Mouse (Mus musculus) regulatory T cell (primary cell): Measurements from ENCODE around the gene Kdm4b.

Source experiments
- in situ Hi-C: fragments of 300-600 bp; cut with MboI, MseI; formaldehyde crosslinking; loops from one replicate; pipeline ENCODE4 v1.15.1; 2025; ENCODE audit warnings: high pct_unique_total_duplicates

Gene Kdm4b

GRCm38 (mm10) chr17:56300186-56300585 is 25.7 kb upstream of the Kdm4b start, which contains the start of gene Arrdc5:
Gene Arrdc5 (minus strand): TSS chr17:56300286.
- in situ Hi-C loops: no loop called here

DNA sequence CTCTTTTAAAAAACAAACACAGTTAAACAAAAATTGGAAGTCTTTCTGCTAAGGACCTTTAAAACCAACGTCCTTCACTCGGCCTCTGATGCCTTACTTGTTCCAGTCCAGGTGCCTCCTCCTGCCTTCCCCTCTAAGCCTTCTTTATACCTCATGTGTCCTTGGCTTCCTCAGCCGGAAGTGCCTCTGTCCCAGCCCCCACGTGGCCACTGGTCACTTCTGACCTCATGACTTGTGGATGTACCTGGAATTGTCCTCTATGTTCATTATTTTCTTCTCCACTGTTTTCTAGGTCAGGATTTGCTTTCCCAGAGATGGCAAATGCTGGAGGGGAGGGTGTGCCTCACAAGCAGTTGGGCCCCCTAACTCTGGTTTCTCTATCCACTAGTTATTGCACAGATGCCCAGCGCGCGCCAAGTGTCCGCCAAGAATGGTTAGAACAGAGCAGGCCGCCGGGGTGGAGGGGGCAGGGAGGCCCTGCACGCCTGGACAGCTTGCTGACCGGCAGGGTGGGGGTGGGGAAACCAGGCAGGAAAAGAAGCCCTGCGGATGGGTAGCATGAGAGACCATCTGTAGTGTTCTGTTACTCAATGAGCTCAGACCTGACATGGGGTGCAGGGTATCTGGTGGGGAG is 23.4 kb upstream of the Kdm4b start:
- in situ Hi-C loops: no loop called here

- in situ Hi-C loops: no loop called here
These were observed 22.6 kb upstream of the Kdm4b start, which contains the start of gene Uhrf1 for GRCm38 (mm10) chr17:56303160-56303846. Gene Uhrf1 (plus strand): TSS chr17:56303321.

GRCm38 (mm10) chr17:56303847-56304586 is 21.8 kb upstream of the Kdm4b start:
- in situ Hi-C loops: no loop called here

DNA sequence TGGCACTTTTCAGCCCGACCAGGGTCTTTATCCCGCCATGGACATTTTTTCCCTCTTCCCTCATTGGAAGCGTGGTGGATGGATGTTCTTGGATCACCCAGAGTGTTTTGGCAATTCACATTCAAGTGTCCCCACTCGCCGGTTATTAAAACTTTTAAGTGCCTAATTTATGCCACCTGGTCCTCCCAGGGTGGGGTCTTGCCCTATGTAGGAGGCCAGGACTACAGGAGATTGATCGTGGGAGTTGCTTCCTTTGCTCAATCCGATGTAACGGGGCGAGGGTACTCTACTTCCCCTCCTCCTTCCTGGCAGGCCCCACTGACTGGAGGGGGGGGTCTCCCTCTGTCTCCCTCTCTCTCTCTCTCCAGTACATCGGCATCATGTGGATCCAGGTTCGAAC is 21.1 kb upstream of the Kdm4b start:
- in situ Hi-C loops: no loop called here

DNA sequence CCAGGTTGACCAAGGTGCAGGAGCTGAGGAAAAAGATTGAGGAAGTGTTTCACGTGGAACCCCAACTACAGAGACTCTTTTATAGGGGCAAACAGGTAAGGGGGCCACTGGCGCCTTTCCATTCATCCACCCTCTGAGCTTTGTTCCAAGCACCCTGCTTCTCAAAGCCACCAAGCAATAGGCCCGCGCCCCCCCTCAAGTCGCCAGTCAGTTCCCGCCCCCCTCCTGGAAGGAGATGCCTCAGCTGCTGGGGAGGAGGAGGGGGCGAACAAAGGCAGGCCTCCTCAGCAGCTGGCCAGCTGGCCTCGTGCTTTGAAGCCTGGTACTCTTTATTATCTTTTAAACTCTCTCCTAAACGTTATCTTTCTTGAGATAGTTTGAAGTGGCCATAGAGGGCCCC is 20.7 kb upstream of the Kdm4b start:
- in situ Hi-C loops: no loop called here

- in situ Hi-C loops: no loop called here
These were observed 20.0 kb upstream of the Kdm4b start for GRCm38 (mm10) chr17:56305826-56306225.

- in situ Hi-C loops: no loop called here
These were observed 17.8 kb upstream of the Kdm4b start for GRCm38 (mm10) chr17:56308088-56308487.

DNA sequence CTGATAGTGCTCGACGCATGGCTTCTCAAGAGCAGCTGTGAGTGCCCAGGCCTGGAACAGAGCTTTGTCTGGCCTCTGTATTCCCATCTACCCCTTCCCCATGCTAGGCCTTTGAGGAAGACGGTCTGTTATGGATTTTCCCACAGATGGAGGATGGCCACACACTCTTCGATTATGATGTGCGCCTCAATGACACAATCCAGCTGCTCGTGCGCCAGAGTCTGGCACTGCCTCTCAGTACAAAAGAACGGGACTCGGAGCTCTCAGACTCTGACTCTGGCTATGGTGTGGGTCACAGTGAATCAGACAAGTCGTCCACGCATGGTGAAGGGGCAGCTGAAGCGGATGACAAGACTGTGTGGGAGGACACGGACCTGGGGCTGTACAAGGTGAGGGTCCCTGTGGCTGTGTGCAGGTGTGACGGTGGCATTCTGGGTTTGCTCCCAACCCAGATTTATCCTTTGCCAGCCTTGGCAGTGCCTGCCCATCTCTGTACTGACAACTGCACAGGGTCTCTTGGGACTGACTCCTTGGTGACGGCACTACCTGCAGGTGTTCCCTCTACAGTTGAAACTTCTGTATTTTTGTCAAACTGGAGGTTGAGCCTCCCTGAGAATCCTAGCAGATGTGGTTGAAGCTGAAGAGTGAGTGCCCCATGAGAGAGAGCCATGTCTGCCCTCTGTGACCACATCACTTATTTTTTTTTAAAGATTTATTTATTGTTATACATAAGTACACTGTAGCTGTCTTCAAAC is 16.5 kb upstream of the Kdm4b start:
- in situ Hi-C loops: no loop called here

DNA sequence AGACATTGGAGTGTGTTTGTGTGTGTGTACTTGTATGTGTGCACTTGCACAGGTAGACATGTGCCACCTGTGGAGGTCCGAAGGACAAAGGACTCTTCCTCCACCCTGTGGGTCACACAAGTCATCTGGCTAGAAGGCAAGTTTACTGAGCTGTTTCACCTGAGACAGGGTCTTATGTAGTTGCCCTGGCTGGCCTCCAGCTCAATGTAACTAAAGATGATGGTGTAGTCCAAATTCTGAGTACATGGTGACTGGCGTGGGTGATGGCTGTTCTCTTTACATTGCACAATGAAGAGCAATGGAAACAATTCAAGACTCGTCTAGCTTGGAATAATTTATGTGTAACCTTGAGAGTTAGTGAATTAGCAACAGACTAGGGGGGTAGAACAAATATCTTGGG is 1.4 kb upstream of the Kdm4b start:
- in situ Hi-C loops: no loop called here

DNA sequence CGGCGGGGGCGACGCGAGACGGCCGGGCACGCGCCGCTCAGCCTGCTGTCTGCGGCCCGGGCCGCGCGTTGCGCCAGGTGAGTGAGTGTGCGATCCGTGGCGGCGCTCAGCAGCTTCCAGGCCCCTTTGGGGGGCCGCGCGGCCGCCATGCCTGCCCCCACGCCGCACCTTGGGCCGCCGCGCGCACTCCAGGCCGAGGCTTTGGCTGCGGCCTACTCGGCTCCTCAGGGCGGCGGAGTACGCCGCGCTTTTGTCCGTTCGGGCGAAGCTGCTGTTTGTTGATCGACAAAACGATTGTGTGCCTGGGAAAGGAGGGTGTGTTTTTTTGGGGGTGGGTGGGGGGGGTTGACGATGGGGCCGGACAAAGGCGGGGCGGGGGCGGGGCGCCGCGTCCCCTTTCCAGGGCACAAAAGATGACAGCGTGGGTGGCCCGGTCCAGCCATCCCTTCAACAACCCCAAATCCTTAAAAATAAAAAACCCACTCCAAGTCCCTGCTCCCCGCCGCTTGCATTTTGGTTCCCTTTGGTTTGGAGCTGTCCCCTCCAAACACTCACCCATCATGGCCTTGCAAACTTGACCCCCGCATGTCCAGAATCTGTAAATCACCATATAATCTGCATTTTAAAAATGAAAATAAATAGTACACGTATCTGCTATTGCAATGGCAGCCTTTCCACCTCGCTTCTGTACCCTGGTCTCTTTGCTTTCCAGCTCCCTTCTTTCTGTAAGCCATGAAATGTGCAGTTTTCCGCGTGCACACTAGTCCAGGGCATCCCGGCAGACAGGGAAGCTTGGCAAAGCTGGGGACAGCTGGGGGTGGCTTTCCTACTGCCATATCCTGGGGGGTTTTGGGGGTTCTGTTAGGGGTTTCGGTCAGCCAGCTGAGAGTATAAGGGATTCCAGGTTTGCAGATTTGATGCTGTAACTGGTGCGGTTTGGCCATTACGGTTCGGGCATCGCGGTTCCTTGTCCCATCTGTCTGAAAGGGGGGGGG is 588 bp downstream of the Kdm4b start:
- in situ Hi-C loops: no loop called here

DNA sequence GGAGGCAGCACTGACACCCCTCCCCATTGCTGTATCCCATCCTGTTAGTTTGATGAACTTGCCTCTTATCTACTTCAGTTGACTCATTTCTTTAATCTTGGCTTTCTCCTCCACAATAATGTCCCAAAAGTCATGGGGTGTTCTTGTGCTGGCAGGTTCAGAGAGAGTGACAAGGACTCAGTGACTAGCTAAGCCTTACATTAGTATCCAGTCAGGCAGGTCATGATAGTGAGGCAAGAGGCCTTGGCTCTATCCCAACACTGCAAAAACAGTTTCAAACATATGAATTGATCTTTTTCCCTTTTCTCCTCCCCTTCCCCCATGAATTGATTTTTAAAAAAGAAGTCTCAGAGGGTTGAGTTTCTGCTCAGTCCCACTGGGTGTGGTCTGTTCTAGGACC is 3.4 kb downstream of the Kdm4b start:
- in situ Hi-C loops: no loop called here

DNA sequence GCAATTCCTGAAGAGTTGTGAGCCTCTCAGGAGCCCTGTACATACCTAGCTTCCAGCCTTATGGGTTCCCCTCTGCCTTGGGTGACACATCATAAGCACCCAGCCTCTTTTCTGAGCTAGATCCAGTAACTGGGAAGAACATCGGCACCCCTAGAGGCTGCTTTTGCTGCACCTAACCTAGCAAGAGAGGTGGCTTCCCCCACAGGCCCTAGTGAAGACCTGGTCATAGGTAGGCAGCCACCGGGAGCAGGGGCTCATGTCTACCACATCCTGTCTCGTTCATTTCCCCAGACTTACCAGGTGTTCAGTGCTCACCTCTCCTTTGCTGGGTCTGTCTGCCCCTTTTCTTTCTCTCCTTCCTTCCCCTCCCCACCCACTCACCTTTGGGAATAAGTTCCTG is 4.5 kb downstream of the Kdm4b start:
- in situ Hi-C loops: no loop called here

GRCm38 (mm10) chr17:56331256-56331655 is 5.4 kb downstream of the Kdm4b start:
- in situ Hi-C loops: no loop called here

GRCm38 (mm10) chr17:56332987-56333386 is 7.1 kb downstream of the Kdm4b start:
- in situ Hi-C loops: no loop called here

- in situ Hi-C loops: no loop called here
These were observed 11.3 kb downstream of the Kdm4b start for GRCm38 (mm10) chr17:56337190-56337589.

DNA sequence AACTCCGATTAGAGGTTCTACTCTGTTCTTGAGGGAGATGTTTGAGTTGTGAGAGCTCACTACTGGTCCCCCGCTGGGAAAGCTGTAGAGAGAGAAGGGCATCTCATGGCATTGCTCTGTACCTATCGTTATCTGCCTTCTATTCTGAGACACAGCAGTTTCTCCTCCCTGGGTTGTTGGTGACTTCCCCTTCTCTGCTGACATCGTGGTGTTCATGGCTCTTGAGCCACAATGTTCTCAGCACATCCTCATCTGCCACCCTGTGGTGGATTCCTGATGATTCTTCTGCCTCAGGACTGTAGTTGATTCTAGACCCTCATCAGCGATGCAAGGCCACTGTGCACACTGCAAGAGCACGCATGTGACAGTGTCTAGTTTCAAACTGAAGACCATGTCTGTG is 11.9 kb downstream of the Kdm4b start:
- in situ Hi-C loops: no loop called here

DNA sequence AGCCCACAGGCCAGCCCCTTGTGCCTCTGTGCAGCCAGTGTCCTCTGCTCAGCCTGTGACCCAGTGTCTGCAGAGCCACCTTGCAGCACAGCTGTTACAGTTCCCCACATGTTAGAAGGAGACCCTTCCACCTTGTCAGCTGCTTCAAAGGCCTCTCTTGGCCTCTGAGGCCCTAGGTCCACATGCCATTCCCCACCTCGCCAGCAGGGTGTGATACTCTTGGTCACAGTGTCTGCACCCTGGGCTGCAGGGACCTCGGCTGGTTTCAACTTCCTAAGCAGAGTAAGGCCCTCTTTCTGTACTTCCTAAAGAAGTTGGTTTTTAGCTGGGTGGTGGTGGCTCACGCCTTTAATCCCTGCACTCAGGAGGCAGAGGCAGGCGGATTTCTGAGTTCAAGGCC is 13.0 kb downstream of the Kdm4b start:
- in situ Hi-C loops: no loop called here

GRCm38 (mm10) chr17:56340717-56341116 is 14.9 kb downstream of the Kdm4b start:
- in situ Hi-C loops: no loop called here

DNA sequence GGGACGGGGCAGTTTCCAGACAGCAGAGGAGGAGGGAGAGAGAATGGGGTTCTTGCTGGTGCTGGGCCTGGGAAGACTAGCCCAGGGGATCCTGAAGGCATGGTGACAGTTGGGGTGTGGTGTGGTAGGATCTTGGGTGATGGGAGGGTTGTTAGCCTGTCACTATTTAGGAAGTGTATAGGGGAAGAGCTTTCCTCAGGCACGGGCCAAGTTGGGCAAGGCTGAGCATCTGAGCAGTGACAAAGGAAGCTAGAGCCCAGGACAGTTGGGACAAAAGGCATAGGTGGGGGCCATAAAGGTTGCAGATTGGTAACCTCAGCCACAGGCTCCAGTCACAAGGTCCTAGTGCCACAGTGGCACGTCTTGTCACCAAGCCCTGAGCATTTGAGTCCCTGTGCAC is 17.6 kb downstream of the Kdm4b start:
- in situ Hi-C loops: no loop called here

GRCm38 (mm10) chr17:56345364-56345763 is 19.5 kb downstream of the Kdm4b start:
- in situ Hi-C loops: no loop called here
